13 mouse cellular contexts compared by ENCODE assay signal in genomic region chr12:70106508-70106907, GRCm38 (mm10). TPM values are rescaled to one million over a fixed set of nuclear protein-coding genes. Genes with fewer than 3 reads are reported as not detected.
DNase-seq lines count a peak whose midpoint lies in the region; ATAC-seq and TF ChIP-seq lines count a peak whose summit lies in the region.
"Had no signal": no experiment of that assay in that cellular context is flagged by ENCODE, and none has a peak within 500 bp of the region (broad histone marks: within the 10 kb centered on the region; RNA-seq: fewer than 3 reads in every experiment).

No protein-coding gene starts in this region.

- no peak for TF ChIP-seq CTCF in bone marrow, adult 2 months (IDR thresholded peaks at IDR 0.05; ENCODE audit: control insufficient read depth, insufficient read depth, low read length)

- H3K9ac ChIP-seq in hindbrain, embryonic 11.5 days (ENCODE audit: low read depth, low read length): no peak overlapping the region
- H3K9ac ChIP-seq in embryonic facial prominence, embryonic 15.5 days: no peak overlapping the region
- H3K9ac ChIP-seq in neural tube, embryonic 14.5 days (replicated peaks; ENCODE audit: low read depth, low read length): no peak overlapping the region
- H3K9ac ChIP-seq: liver, embryonic 14.5 days had no signal

- H3K4me1 ChIP-seq in hindbrain, embryonic 10.5 days (replicated peaks): peaks cover 80% of the 10 kb centered on the region
- H3K4me1 ChIP-seq in hindbrain, embryonic 11.5 days (replicated peaks; ENCODE audit: control insufficient read depth, insufficient read depth, low read length): no peaks in the 10 kb centered on the region; the same call in 1 of the 2 replicates
- H3K4me1 ChIP-seq in bone marrow, adult 2 months (ENCODE audit: control insufficient read depth, insufficient read depth, low read length): peaks cover 11% of the 10 kb centered on the region
- peaks cover 56% of the 10 kb centered on the region for H3K4me1 ChIP-seq in embryonic facial prominence, embryonic 15.5 days
- peaks cover 39% of the 10 kb centered on the region for H3K4me1 ChIP-seq in neural tube, embryonic 14.5 days (ENCODE audit: control insufficient read depth, insufficient read depth, low read length)

- no peak for TF ChIP-seq POLR2A in bone marrow, adult 2 months (IDR thresholded peaks at IDR 0.05; ENCODE audit: borderline replicate concordance, control insufficient read depth, low read depth, low read length)

- no peak overlapping the region for H3K4me3 ChIP-seq in hindbrain, embryonic 10.5 days
- H3K4me3 ChIP-seq in hindbrain, embryonic 11.5 days (ENCODE audit: low read depth, low read length): no peak overlapping the region
- no peak overlapping the region for H3K4me3 ChIP-seq in bone marrow, adult 2 months (replicated peaks; ENCODE audit: control insufficient read depth, low read depth, low read length)
- H3K4me3 ChIP-seq in embryonic facial prominence, embryonic 15.5 days (replicated peaks): no peak overlapping the region
- H3K4me3 ChIP-seq in neural tube, embryonic 14.5 days (ENCODE audit: low read depth, low read length): no peak overlapping the region

- DNase-seq in hindbrain, embryonic 10.5 days (ENCODE audit: low spot score): no peak
- DNase-seq in hindbrain, embryonic 11.5 days (ENCODE audit: low spot score): no peak
- DNase-seq in MN1 (ENCODE audit: low spot score): no peak
- DNase-seq in right cerebral cortex, postnatal 36 days (ENCODE audit: low spot score in 2 of 2): no peak
- DNase-seq: adrenal gland, postnatal 36 days; cerebellum, adult 8-10 months; heart, postnatal 14 days; thymus, adult 2 months had no signal

- peak overlapping the region; percentile 56 for H3K27ac ChIP-seq in hindbrain, embryonic 10.5 days
- no peak overlapping the region for H3K27ac ChIP-seq in hindbrain, embryonic 11.5 days (ENCODE audit: low read depth, low read length)
- H3K27ac ChIP-seq in bone marrow, adult 2 months (ENCODE audit: control insufficient read depth, insufficient read depth, low read depth, low read length, poor library complexity): peak overlapping the region; percentile 53; the same call in 1 of the 2 replicates
- peak overlapping the region; percentile 44; the same call in 1 of the 2 replicates for H3K27ac ChIP-seq in embryonic facial prominence, embryonic 15.5 days (replicated peaks)
- 0 out of 2 replicates have a peak overlapping the region, but pooled peaks have one; percentile 17 for H3K27ac ChIP-seq in neural tube, embryonic 14.5 days (ENCODE audit: low read depth, low read length)
- H3K27ac ChIP-seq: liver, embryonic 14.5 days had no signal

- H3K4me2 ChIP-seq in hindbrain, embryonic 11.5 days (replicated peaks; ENCODE audit: low read depth, low read length): no peak overlapping the region
- H3K4me2 ChIP-seq in embryonic facial prominence, embryonic 15.5 days (replicated peaks): no peak overlapping the region
- H3K4me2 ChIP-seq in neural tube, embryonic 14.5 days (ENCODE audit: low read depth, low read length): no peak overlapping the region

- 65% methylated on average over 9 of the region's 9 CpGs for WGBS in hindbrain, embryonic 10.5 days
- 59% methylated on average over 9 of the region's 9 CpGs for WGBS in hindbrain, embryonic 11.5 days
- WGBS in bone marrow, adult 2 months: 62% methylated on average over 9 of the region's 9 CpGs
- WGBS in embryonic facial prominence, embryonic 15.5 days: 50% methylated on average over 9 of the region's 9 CpGs
- 31% methylated on average over 9 of the region's 9 CpGs for WGBS in neural tube, embryonic 14.5 days

- H3K9me3 ChIP-seq in hindbrain, embryonic 10.5 days: no peaks in the 10 kb centered on the region
- no peaks in the 10 kb centered on the region for H3K9me3 ChIP-seq in hindbrain, embryonic 11.5 days (ENCODE audit: control insufficient read depth, low read length)
- no peaks in the 10 kb centered on the region for H3K9me3 ChIP-seq in embryonic facial prominence, embryonic 15.5 days (replicated peaks)
- H3K9me3 ChIP-seq in neural tube, embryonic 14.5 days (ENCODE audit: control insufficient read depth, low read length): no peaks in the 10 kb centered on the region

- peaks cover 10% of the 10 kb centered on the region; the same call in 1 of the 2 replicates for H3K36me3 ChIP-seq in hindbrain, embryonic 10.5 days
- no peaks in the 10 kb centered on the region for H3K36me3 ChIP-seq in hindbrain, embryonic 11.5 days (ENCODE audit: control insufficient read depth, insufficient read depth, low read length)
- no peaks in the 10 kb centered on the region for H3K36me3 ChIP-seq in embryonic facial prominence, embryonic 15.5 days
- no peaks in the 10 kb centered on the region for H3K36me3 ChIP-seq in neural tube, embryonic 14.5 days (ENCODE audit: control insufficient read depth, insufficient read depth, low read length)

- no peak for ATAC-seq in hindbrain, embryonic 11.5 days (ENCODE audit: low FRiP score)
- ATAC-seq in embryonic facial prominence, embryonic 15.5 days (ENCODE audit: insufficient number of reproducible peaks, low FRiP score, low TSS enrichment, low read depth): no peak
- ATAC-seq in neural tube, embryonic 14.5 days (ENCODE audit: low read depth): no peak

- peaks cover 22% of the 10 kb centered on the region for H3K27me3 ChIP-seq in hindbrain, embryonic 10.5 days (ENCODE audit: insufficient read depth, poor library complexity, severe bottlenecking)
- H3K27me3 ChIP-seq in hindbrain, embryonic 11.5 days (ENCODE audit: control insufficient read depth, insufficient read depth, low read length): no peaks in the 10 kb centered on the region
- no peaks in the 10 kb centered on the region for H3K27me3 ChIP-seq in embryonic facial prominence, embryonic 15.5 days
- H3K27me3 ChIP-seq in neural tube, embryonic 14.5 days (ENCODE audit: control insufficient read depth, insufficient read depth, low read length): no peaks in the 10 kb centered on the region

RNA-seq across cellular contexts. Expression of gene Nin, which starts 7.0 kb away (rescaled TPM):
- 10.3 and 13.7 TPM in 2 replicates for polyA plus RNA-seq in hindbrain, embryonic 10.5 days (2016; fragmentation: Nextera tagmentation; extraction: Ambion mirVana)
- 14.9 and 15.4 TPM in 2 replicates for polyA plus RNA-seq in hindbrain, embryonic 11.5 days (2014; fragmentation: Nextera tagmentation; extraction: Ambion mirVana)
- 19.3 and 28.5 TPM in 2 replicates for polyA plus RNA-seq in bone marrow, adult 2 months (2011; ENCODE audit: insufficient read depth, insufficient read length, low replicate concordance, missing spikeins)
- polyA plus RNA-seq in embryonic facial prominence, embryonic 15.5 days (2015; fragmentation: Nextera tagmentation; extraction: Ambion mirVana): 13.9 and 14.8 TPM in 2 replicates
- polyA plus RNA-seq in neural tube, embryonic 14.5 days (2014; fragmentation: Nextera tagmentation; extraction: Ambion mirVana): 13.9 and 14.8 TPM in 2 replicates

RNA-seq across cellular contexts. Expression of gene Abhd12b, which starts 47.4 kb away (rescaled TPM):
- not detected in 2 replicates for polyA plus RNA-seq in hindbrain, embryonic 10.5 days (2016; fragmentation: Nextera tagmentation; extraction: Ambion mirVana)
- polyA plus RNA-seq in hindbrain, embryonic 11.5 days (2014; fragmentation: Nextera tagmentation; extraction: Ambion mirVana): not detected in 2 replicates
- 1.6 TPM in 1 of 2 replicates, not detected in the other for polyA plus RNA-seq in bone marrow, adult 2 months (2011; ENCODE audit: insufficient read depth, insufficient read length, low replicate concordance, missing spikeins)
- 1.00 and 1.1 TPM in 2 replicates for polyA plus RNA-seq in embryonic facial prominence, embryonic 15.5 days (2015; fragmentation: Nextera tagmentation; extraction: Ambion mirVana)
- 0.18 and 0.20 TPM in 2 replicates for polyA plus RNA-seq in neural tube, embryonic 14.5 days (2014; fragmentation: Nextera tagmentation; extraction: Ambion mirVana)
- polyA plus RNA-seq: liver, embryonic 14.5 days; neural tube, embryonic 11.5 days had no signal
